Mouse (Mus musculus) A20 (cell line): Measurements from ENCODE around the gene Tigd3.
A peak's percentile ranks its signal among the peaks of the same experiment; 100 is the strongest.
"Not testable (repeated sequence)": the region's sequence is repeated elsewhere in the genome, so short reads cannot be mapped to it uniquely, and the experiment has no call there.

Source experiments
- DNase-seq: peaks from one replicate; pipeline ENCODE4 v3.0.0-alpha.2; 2011; ENCODE audit warnings: low read depth, low spot score

The Tigd3 gene

GRCm38 (mm10) chr19:5922119-5922942, 28.4 kb upstream of the Tigd3 start:
- DNase-seq: no peak

- peak; percentile 33 for DNase-seq
Observed at GRCm38 (mm10) chr19:5921715-5922114, 27.8 kb upstream of the Tigd3 start.

GRCm38 (mm10) chr19:5913007-5913719, 19.2 kb upstream of the Tigd3 start, which contains the start of gene Dpf2:
Gene Dpf2, minus strand, starts transcription at chr19:5913010.
- DNase-seq: peak; percentile 56

- DNase-seq: peak; percentile 99
Observed at GRCm38 (mm10) chr19:5912103-5913006, 18.4 kb upstream of the Tigd3 start.

- no peak for DNase-seq
Observed at GRCm38 (mm10) chr19:5911430-5912102, 17.6 kb upstream of the Tigd3 start.

- no peak for DNase-seq
Observed at GRCm38 (mm10) chr19:5910221-5910620, 16.3 kb upstream of the Tigd3 start.

GRCm38 (mm10) chr19:5907275-5907674, 13.3 kb upstream of the Tigd3 start:
- no peak for DNase-seq

GRCm38 (mm10) chr19:5893282-5894001, 507 bp downstream of the Tigd3 start:
- DNase-seq: peak; percentile 36

GRCm38 (mm10) chr19:5892735-5893134, 1.2 kb downstream of the Tigd3 start:
- DNase-seq: no peak

GRCm38 (mm10) chr19:5892262-5892661, 1.7 kb downstream of the Tigd3 start:
- DNase-seq: no peak

GRCm38 (mm10) chr19:5891521-5892258, 2.3 kb downstream of the Tigd3 start:
- no peak for DNase-seq

- no peak for DNase-seq
Observed at GRCm38 (mm10) chr19:5889211-5889610, 4.7 kb downstream of the Tigd3 start.

GRCm38 (mm10) chr19:5887234-5887815, 6.6 kb downstream of the Tigd3 start:
- DNase-seq: no peak

GRCm38 (mm10) chr19:5885838-5886237, 8.1 kb downstream of the Tigd3 start:
- DNase-seq: peak; percentile 55

- DNase-seq: no peak
Observed at GRCm38 (mm10) chr19:5883935-5884334, 10.0 kb downstream of the Tigd3 start.

- not testable (repeated sequence) for DNase-seq
Observed at GRCm38 (mm10) chr19:5882079-5882478, 11.9 kb downstream of the Tigd3 start.

- DNase-seq: no peak
Observed at GRCm38 (mm10) chr19:5881155-5881554, 12.8 kb downstream of the Tigd3 start.

- DNase-seq: no peak
Observed at GRCm38 (mm10) chr19:5879735-5880134, 14.2 kb downstream of the Tigd3 start.

GRCm38 (mm10) chr19:5878916-5879315, 15.0 kb downstream of the Tigd3 start:
- no peak for DNase-seq

- no peak for DNase-seq
Observed at GRCm38 (mm10) chr19:5878362-5878722, 15.6 kb downstream of the Tigd3 start.
